Comparison of ENCODE assay signal across 12 mouse cellular contexts in the genomic region with DNA sequence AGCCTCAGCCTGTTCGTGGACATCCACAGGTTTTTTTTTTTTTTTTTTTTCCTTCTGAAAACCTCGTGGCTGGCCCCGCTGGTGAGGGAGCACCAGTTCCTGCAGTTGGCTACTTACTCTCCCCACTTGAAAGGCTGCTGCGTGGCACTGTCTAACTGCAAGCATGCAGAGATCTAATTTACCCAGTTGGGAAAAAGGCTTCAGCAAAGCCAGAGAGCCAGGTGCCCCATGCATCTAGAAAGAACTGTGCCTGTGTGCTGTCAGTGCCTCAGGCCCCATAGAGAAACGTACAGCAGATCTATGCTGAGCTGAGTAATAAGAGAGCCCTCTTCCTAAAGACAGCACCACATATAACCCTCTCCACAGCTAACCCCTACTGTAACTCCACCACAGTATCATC. TPM values are rescaled to one million over a fixed set of nuclear protein-coding genes. Genes with fewer than 3 reads are reported as not detected.
DNase-seq lines count a peak whose midpoint lies in the region; ATAC-seq lines count a peak whose summit lies in the region.
"Had no signal": no experiment of that assay in that cellular context is flagged by ENCODE, and none has a peak within 500 bp of the region (broad histone marks: within the 10 kb centered on the region; RNA-seq: fewer than 3 reads in every experiment).

No protein-coding gene starts in this region.

- H3K9ac ChIP-seq in kidney, embryonic 14.5 days (ENCODE audit: low read depth, low read length) = no peak overlapping the region
- no peak overlapping the region for H3K9ac ChIP-seq in embryonic facial prominence, embryonic 13.5 days
- H3K9ac ChIP-seq in hindbrain, embryonic 13.5 days = 0 out of 2 replicates have a peak overlapping the region, but pooled peaks have one; percentile 19
- peak overlapping the region; percentile 79; the same call in 1 of the 2 replicates for H3K9ac ChIP-seq in midbrain, embryonic 13.5 days (replicated peaks)

- no peak overlapping the region for H3K4me3 ChIP-seq in kidney, embryonic 14.5 days (ENCODE audit: low read length)
- no peak overlapping the region for H3K4me3 ChIP-seq in embryonic facial prominence, embryonic 13.5 days
- H3K4me3 ChIP-seq in hindbrain, embryonic 13.5 days = peak overlapping the region; percentile 55
- peak overlapping the region; percentile 53 for H3K4me3 ChIP-seq in midbrain, embryonic 13.5 days (replicated peaks)

- H3K27ac ChIP-seq in kidney, embryonic 14.5 days (ENCODE audit: low read depth, low read length) = peak overlapping the region; percentile 78; the same call in 1 of the 2 replicates
- 0 out of 2 replicates have a peak overlapping the region, but pooled peaks have one; percentile 16 for H3K27ac ChIP-seq in embryonic facial prominence, embryonic 13.5 days
- H3K27ac ChIP-seq in hindbrain, embryonic 13.5 days = peak overlapping the region; percentile 95
- H3K27ac ChIP-seq in midbrain, embryonic 13.5 days = peak overlapping the region; percentile 92
- H3K27ac ChIP-seq: macrophage had no signal

- H3K27me3 ChIP-seq in kidney, embryonic 14.5 days (ENCODE audit: control insufficient read depth, insufficient read depth, low read length) = no peaks in the 10 kb centered on the region
- peaks cover 4% of the 10 kb centered on the region; the same call in 1 of the 2 replicates for H3K27me3 ChIP-seq in embryonic facial prominence, embryonic 13.5 days
- no peaks in the 10 kb centered on the region for H3K27me3 ChIP-seq in hindbrain, embryonic 13.5 days
- H3K27me3 ChIP-seq in midbrain, embryonic 13.5 days = no peaks in the 10 kb centered on the region

- peaks cover 25% of the 10 kb centered on the region; the same call in 1 of the 2 replicates for H3K4me1 ChIP-seq in kidney, embryonic 14.5 days (ENCODE audit: control insufficient read depth, insufficient read depth, low read length)
- peaks cover 71% of the 10 kb centered on the region for H3K4me1 ChIP-seq in embryonic facial prominence, embryonic 13.5 days
- peaks cover 66% of the 10 kb centered on the region for H3K4me1 ChIP-seq in hindbrain, embryonic 13.5 days (replicated peaks)
- H3K4me1 ChIP-seq in midbrain, embryonic 13.5 days (replicated peaks) = peaks cover 72% of the 10 kb centered on the region

- no peaks in the 10 kb centered on the region for H3K36me3 ChIP-seq in kidney, embryonic 14.5 days (ENCODE audit: control insufficient read depth, insufficient read depth, low read length)
- H3K36me3 ChIP-seq in embryonic facial prominence, embryonic 13.5 days = no peaks in the 10 kb centered on the region
- no peaks in the 10 kb centered on the region for H3K36me3 ChIP-seq in hindbrain, embryonic 13.5 days
- no peaks in the 10 kb centered on the region for H3K36me3 ChIP-seq in midbrain, embryonic 13.5 days
- H3K36me3 ChIP-seq: G1E had no signal

- no peak for DNase-seq in kidney, postnatal 10 days
- no peak for DNase-seq in cerebellum, adult 18-20 months
- no peak for DNase-seq in adrenal gland, adult 2 months
- DNase-seq in embryo, embryonic 11 days = no peak
- DNase-seq: kidney, postnatal 4 days; thymus, postnatal 25 days had no signal

- no peak for ATAC-seq in kidney, embryonic 14.5 days (ENCODE audit: low FRiP score, low TSS enrichment)
- ATAC-seq in embryonic facial prominence, embryonic 13.5 days (ENCODE audit: insufficient number of reproducible peaks, insufficient read depth, low FRiP score, low TSS enrichment, low read depth) = no peak
- 0 out of 2 replicates have a peak, but pooled peaks have one; percentile 15 for ATAC-seq in hindbrain, embryonic 13.5 days (ENCODE audit: low FRiP score)
- peak; percentile 37 for ATAC-seq in midbrain, embryonic 13.5 days

- H3K4me2 ChIP-seq in kidney, embryonic 14.5 days (replicated peaks; ENCODE audit: low read depth, low read length) = peak overlapping the region; percentile 41
- H3K4me2 ChIP-seq in embryonic facial prominence, embryonic 13.5 days = peak overlapping the region; percentile 63; the same call in 1 of the 2 replicates
- peak overlapping the region; percentile 78 for H3K4me2 ChIP-seq in hindbrain, embryonic 13.5 days
- peak overlapping the region; percentile 70 for H3K4me2 ChIP-seq in midbrain, embryonic 13.5 days (replicated peaks)

- H3K9me3 ChIP-seq in kidney, embryonic 14.5 days (ENCODE audit: control insufficient read depth, low read length) = peaks cover 4% of the 10 kb centered on the region; the same call in 1 of the 2 replicates
- 0 out of 2 replicates have a peak, but pooled peaks cover 2% of the 10 kb centered on the region for H3K9me3 ChIP-seq in embryonic facial prominence, embryonic 13.5 days
- no peaks in the 10 kb centered on the region for H3K9me3 ChIP-seq in hindbrain, embryonic 13.5 days
- H3K9me3 ChIP-seq in midbrain, embryonic 13.5 days = no peaks in the 10 kb centered on the region

- 13% methylated on average over 5 of the region's 5 CpGs for WGBS in kidney, embryonic 14.5 days
- 11% methylated on average over 5 of the region's 5 CpGs for WGBS in embryonic facial prominence, embryonic 13.5 days
- WGBS in hindbrain, embryonic 13.5 days = 10% methylated on average over 5 of the region's 5 CpGs
- WGBS in midbrain, embryonic 13.5 days = 11% methylated on average over 5 of the region's 5 CpGs

RNA-seq across cellular contexts. Expression of a gene that starts 0.5 kb away (rescaled TPM):
- polyA plus RNA-seq in kidney, embryonic 14.5 days (2014; fragmentation: Nextera tagmentation; extraction: Ambion mirVana) = 5.4 and 7.5 TPM in 2 replicates
- polyA plus RNA-seq in embryonic facial prominence, embryonic 13.5 days (2015; fragmentation: Nextera tagmentation; extraction: Ambion mirVana) = 4.8 and 6.0 TPM in 2 replicates
- polyA plus RNA-seq in hindbrain, embryonic 13.5 days (2015; fragmentation: Nextera tagmentation; extraction: Ambion mirVana) = 31.3 and 36.9 TPM in 2 replicates
- 37.5 and 44.7 TPM in 2 replicates for polyA plus RNA-seq in midbrain, embryonic 13.5 days (2015; fragmentation: Nextera tagmentation; extraction: Ambion mirVana)
- 100 to 1,000 TPM in 1 of 2 experiments, 10 to 100 TPM in 1; 46.1 to 169 TPM for total RNA-seq in adrenal gland, adult 2 months (2021)
- polyA plus RNA-seq in adrenal gland, adult 2 months (2012; rRNA removed) = 33.8 and 67.9 TPM in 2 replicates
- polyA plus RNA-seq: G1E had no signal

RNA-seq across cellular contexts. Expression of a gene that starts 1.0 kb away (rescaled TPM):
- polyA plus RNA-seq in kidney, embryonic 14.5 days (2014; fragmentation: Nextera tagmentation; extraction: Ambion mirVana) = 3.9 and 8.5 TPM in 2 replicates
- polyA plus RNA-seq in embryonic facial prominence, embryonic 13.5 days (2015; fragmentation: Nextera tagmentation; extraction: Ambion mirVana) = 4.8 and 6.1 TPM in 2 replicates
- 3.2 and 3.8 TPM in 2 replicates for polyA plus RNA-seq in hindbrain, embryonic 13.5 days (2015; fragmentation: Nextera tagmentation; extraction: Ambion mirVana)
- polyA plus RNA-seq in midbrain, embryonic 13.5 days (2015; fragmentation: Nextera tagmentation; extraction: Ambion mirVana) = 2.0 and 3.4 TPM in 2 replicates
- total RNA-seq in adrenal gland, adult 2 months (2021) = 10 to 100 TPM; 10.2 to 11.1 TPM
- polyA plus RNA-seq in adrenal gland, adult 2 months (2012; rRNA removed) = 7.4 and 15.3 TPM in 2 replicates
- polyA plus RNA-seq: G1E had no signal

Comparison
In these comparisons a context has a peak if more than half of its experiments do, and no peak if none do; other contexts are left out.
1. ATAC-seq: peak in hindbrain, embryonic 13.5 days (single experiment) and midbrain, embryonic 13.5 days (single experiment); none in kidney, embryonic 14.5 days (single experiment) and embryonic facial prominence, embryonic 13.5 days (single experiment).
2. H3K27ac ChIP-seq: peak in every context shown above with its lines; median percentile 95 in hindbrain, embryonic 13.5 days; 92 in midbrain, embryonic 13.5 days; 78 in kidney, embryonic 14.5 days; 16 in embryonic facial prominence, embryonic 13.5 days.
3. H3K4me3 ChIP-seq: peak in hindbrain, embryonic 13.5 days (single experiment) and midbrain, embryonic 13.5 days (single experiment); none in kidney, embryonic 14.5 days (single experiment) and embryonic facial prominence, embryonic 13.5 days (single experiment).
4. H3K9ac ChIP-seq: peak in hindbrain, embryonic 13.5 days (single experiment) and midbrain, embryonic 13.5 days (single experiment); none in kidney, embryonic 14.5 days (single experiment) and embryonic facial prominence, embryonic 13.5 days (single experiment).
5. Peak in every context shown above with its lines, with median percentiles within 50 percentile points of each other: H3K4me2 ChIP-seq.